Mouse (Mus musculus): Measurements from ENCODE around the gene Ksr1. TPM values are rescaled to one million over a fixed set of nuclear protein-coding genes. Genes with fewer than 3 reads are reported as not detected.

Gene Ksr1
- polyA plus RNA-seq, 1 experiment from 2014 or later = 2.1 TPM

- H3K4me1 ChIP-seq (replicated peaks) = peaks cover 32% of the 10 kb centered on the region
- no peak overlapping the region for H3K9ac ChIP-seq
- no peaks in the 10 kb centered on the region for H3K27me3 ChIP-seq
- no peak overlapping the region for H3K4me3 ChIP-seq (replicated peaks)
- no peak overlapping the region for H3K4me2 ChIP-seq
- WGBS (ENCODE audit: insufficient replicate concordance) = 76% methylated on average over 21 of the region's 21 CpGs
- H3K27ac ChIP-seq (replicated peaks) = no peak overlapping the region
- peaks cover 10% of the 10 kb centered on the region; the same call in 1 of the 2 replicates for H3K36me3 ChIP-seq (replicated peaks)
- H3K9me3 ChIP-seq (replicated peaks) = no peaks in the 10 kb centered on the region
- ATAC-seq (ENCODE audit: insufficient read depth) = no peak
Observed at GRCm38 (mm10) chr11:79020535-79021045, 125.6 kb downstream of the Ksr1 start.

- Histone ChIP-seq H3K4me1 (replicated peaks) (peaks cover 34% of the 10 kb centered on the region), H3K27ac (replicated peaks) (no peak overlapping the region), H3K9ac (no peak overlapping the region), H3K4me2 (no peak overlapping the region), H3K4me3 (replicated peaks) (no peak overlapping the region), H3K36me3 (replicated peaks) (peaks cover 10% of the 10 kb centered on the region; the same call in 1 of the 2 replicates), H3K9me3 (replicated peaks) (no peaks in the 10 kb centered on the region), H3K27me3 (no peaks in the 10 kb centered on the region)
- ATAC-seq (ENCODE audit: insufficient read depth) = 0 out of 2 replicates have a peak, but pooled peaks have one; percentile 3
- 61% methylated on average over 17 of the region's 17 CpGs for WGBS (ENCODE audit: insufficient replicate concordance)
Observed at GRCm38 (mm10) chr11:79019839-79020534, 126.2 kb downstream of the Ksr1 start.

- ATAC-seq (ENCODE audit: insufficient read depth) = peak; percentile 29; the same call in 1 of the 2 replicates
- no peak overlapping the region for H3K9ac ChIP-seq
- H3K36me3 ChIP-seq (replicated peaks) = peaks cover 10% of the 10 kb centered on the region; the same call in 1 of the 2 replicates
- H3K27ac ChIP-seq (replicated peaks) = no peak overlapping the region
- H3K4me2 ChIP-seq = no peak overlapping the region
- H3K4me1 ChIP-seq (replicated peaks) = peaks cover 34% of the 10 kb centered on the region
- WGBS (ENCODE audit: insufficient replicate concordance) = 35% methylated on average over 11 of the region's 11 CpGs
- no peaks in the 10 kb centered on the region for H3K9me3 ChIP-seq (replicated peaks)
- no peak overlapping the region for H3K4me3 ChIP-seq (replicated peaks)
- no peaks in the 10 kb centered on the region for H3K27me3 ChIP-seq
Observed at GRCm38 (mm10) chr11:79018954-79019704, 127.1 kb downstream of the Ksr1 start.

GRCm38 (mm10) chr11:79017161-79017606 is 129.0 kb downstream of the Ksr1 start:
- WGBS (ENCODE audit: insufficient replicate concordance) = 27% methylated on average over 7 of the region's 7 CpGs
- H3K36me3 ChIP-seq (replicated peaks) = peaks cover 10% of the 10 kb centered on the region; the same call in 1 of the 2 replicates
- no peaks in the 10 kb centered on the region for H3K27me3 ChIP-seq
- no peak overlapping the region for H3K9ac ChIP-seq
- no peaks in the 10 kb centered on the region for H3K9me3 ChIP-seq (replicated peaks)
- peaks cover 17% of the 10 kb centered on the region for H3K4me1 ChIP-seq (replicated peaks)
- no peak for ATAC-seq (ENCODE audit: insufficient read depth)
- no peak overlapping the region for H3K4me2 ChIP-seq
- H3K4me3 ChIP-seq (replicated peaks) = no peak overlapping the region
- no peak overlapping the region for H3K27ac ChIP-seq (replicated peaks)

GRCm38 (mm10) chr11:79016236-79016635 is 130.0 kb downstream of the Ksr1 start:
- no peak for ATAC-seq (ENCODE audit: insufficient read depth)
- 69% methylated on average over 12 of the region's 12 CpGs for WGBS (ENCODE audit: insufficient replicate concordance)
- no peak overlapping the region for H3K9ac ChIP-seq

GRCm38 (mm10) chr11:79015660-79016215 is 130.5 kb downstream of the Ksr1 start:
- Histone ChIP-seq H3K27ac (replicated peaks) (no peak overlapping the region), H3K36me3 (replicated peaks) (peaks cover 10% of the 10 kb centered on the region; the same call in 1 of the 2 replicates), H3K9ac (no peak overlapping the region), H3K4me1 (replicated peaks) (peaks cover 15% of the 10 kb centered on the region), H3K4me3 (replicated peaks) (no peak overlapping the region), H3K4me2 (no peak overlapping the region), H3K9me3 (replicated peaks) (no peaks in the 10 kb centered on the region), H3K27me3 (no peaks in the 10 kb centered on the region)
- WGBS (ENCODE audit: insufficient replicate concordance) = 83% methylated on average over 24 of the region's 24 CpGs
- ATAC-seq (ENCODE audit: insufficient read depth) = no peak

More at GRCm38 (mm10) chr11:79016236-79016635, 130.0 kb downstream of the Ksr1 start:
- no peak overlapping the region for H3K4me3 ChIP-seq (replicated peaks)
- H3K4me2 ChIP-seq = no peak overlapping the region
- no peaks in the 10 kb centered on the region for H3K9me3 ChIP-seq (replicated peaks)
- peaks cover 15% of the 10 kb centered on the region for H3K4me1 ChIP-seq (replicated peaks)
- no peak overlapping the region for H3K27ac ChIP-seq (replicated peaks)
- H3K27me3 ChIP-seq = no peaks in the 10 kb centered on the region
- peaks cover 10% of the 10 kb centered on the region; the same call in 1 of the 2 replicates for H3K36me3 ChIP-seq (replicated peaks)

GRCm38 (mm10) chr11:79014602-79015325 is 131.4 kb downstream of the Ksr1 start:
- H3K9ac ChIP-seq = no peak overlapping the region
- no peaks in the 10 kb centered on the region for H3K27me3 ChIP-seq
- no peak for ATAC-seq (ENCODE audit: insufficient read depth)
- no peaks in the 10 kb centered on the region for H3K9me3 ChIP-seq (replicated peaks)
- WGBS (ENCODE audit: insufficient replicate concordance) = 64% methylated on average over 15 of the region's 15 CpGs
- no peak overlapping the region for H3K4me2 ChIP-seq
- peaks cover 9% of the 10 kb centered on the region for H3K4me1 ChIP-seq (replicated peaks)
- no peak overlapping the region for H3K4me3 ChIP-seq (replicated peaks)
- peaks cover 7% of the 10 kb centered on the region; the same call in 1 of the 2 replicates for H3K36me3 ChIP-seq (replicated peaks)
- no peak overlapping the region for H3K27ac ChIP-seq (replicated peaks)

GRCm38 (mm10) chr11:79013806-79014205 is 132.4 kb downstream of the Ksr1 start:
- Histone ChIP-seq H3K27ac (replicated peaks) (no peak overlapping the region), H3K4me2 (no peak overlapping the region), H3K36me3 (replicated peaks) (no peaks in the 10 kb centered on the region), H3K27me3 (no peaks in the 10 kb centered on the region), H3K9ac (no peak overlapping the region), H3K9me3 (replicated peaks) (no peaks in the 10 kb centered on the region), H3K4me1 (replicated peaks) (peaks cover 4% of the 10 kb centered on the region), H3K4me3 (replicated peaks) (no peak overlapping the region)
- ATAC-seq (ENCODE audit: insufficient read depth) = no peak
- WGBS (ENCODE audit: insufficient replicate concordance) = 59% methylated on average over 9 of the region's 9 CpGs

- Histone ChIP-seq H3K36me3 (replicated peaks) (no peaks in the 10 kb centered on the region), H3K27ac (replicated peaks) (no peak overlapping the region), H3K4me2 (no peak overlapping the region), H3K9ac (no peak overlapping the region), H3K4me1 (replicated peaks) (peaks cover 11% of the 10 kb centered on the region), H3K9me3 (replicated peaks) (no peaks in the 10 kb centered on the region), H3K4me3 (replicated peaks) (no peak overlapping the region), H3K27me3 (no peaks in the 10 kb centered on the region)
- no peak for ATAC-seq (ENCODE audit: insufficient read depth)
Observed at GRCm38 (mm10) chr11:79013056-79013455, 133.2 kb downstream of the Ksr1 start.

GRCm38 (mm10) chr11:79012529-79012928 is 133.7 kb downstream of the Ksr1 start:
- 87% methylated on average over 2 of the region's 2 CpGs for WGBS (ENCODE audit: insufficient replicate concordance)
- Histone ChIP-seq H3K9me3 (replicated peaks) (no peaks in the 10 kb centered on the region), H3K4me1 (replicated peaks) (peaks cover 15% of the 10 kb centered on the region), H3K27me3 (no peaks in the 10 kb centered on the region), H3K4me2 (no peak overlapping the region), H3K27ac (replicated peaks) (no peak overlapping the region), H3K36me3 (replicated peaks) (no peaks in the 10 kb centered on the region), H3K9ac (no peak overlapping the region), H3K4me3 (replicated peaks) (no peak overlapping the region)
- ATAC-seq (ENCODE audit: insufficient read depth) = no peak

Measured in liver, embryonic 15.5 days (tissue).